Mouse (Mus musculus): Measurements from ENCODE around the gene Asna1.

DNA sequence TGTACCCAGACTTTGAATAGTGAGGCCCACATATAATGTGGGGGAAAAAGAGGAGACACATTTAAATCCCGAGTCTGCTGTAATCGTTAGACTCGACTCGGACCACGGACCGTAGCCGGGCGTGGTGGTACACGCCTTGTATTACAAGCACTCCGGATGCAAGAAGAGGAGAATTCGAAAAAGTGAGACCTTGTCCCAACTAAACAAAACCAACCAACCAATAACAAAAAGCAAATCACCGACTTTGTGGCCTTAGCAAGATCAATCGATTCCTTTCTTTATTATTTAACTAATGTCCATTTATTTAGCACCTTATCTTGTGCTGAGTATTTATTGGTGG is 2.4 kb upstream of the Asna1 start:
- TF ChIP-seq EP300 (IDR thresholded peaks at IDR 0.05; ENCODE audit: low read depth) (no peak), CTCF (IDR thresholded peaks at IDR 0.05; ENCODE audit: low read depth) (no peak)

Data from liver, postnatal 0 days (tissue).